Mouse (Mus musculus) brain, embryonic 14.5 days (tissue): ENCODE measurements around the gene Ppp2r5e. TPM values are rescaled to one million over a fixed set of nuclear protein-coding genes. Genes with fewer than 3 reads are reported as not detected.

Experiments used
- DNase-seq: peaks from one replicate; pipeline ENCODE4 v3.0.0-alpha.2; 2011; ENCODE audit warnings: low read depth
- CTCF ChIP-seq: fragments of 200-500 bp; IDR thresholded peaks from 2 replicates; pipeline ENCODE4 v1.5.1; 2012; ENCODE audit warnings: inconsistent platforms, mild to moderate bottlenecking, moderate library complexity, borderline replicate concordance; ENCODE audit not compliant: insufficient read depth, insufficient read length; ENCODE audit errors: extremely low read depth
- POLR2A ChIP-seq: fragments of 200-500 bp; IDR thresholded peaks from 2 replicates; pipeline ENCODE4 v1.6.1; 2012; ENCODE audit warnings: mild to moderate bottlenecking, inconsistent platforms, borderline replicate concordance; ENCODE audit not compliant: poor library complexity, insufficient read depth, insufficient read length, severe bottlenecking; ENCODE audit errors: extremely low read depth
- polyA plus RNA-seq: library from polyadenylated mRNA; depleted of rRNA; stranded (reverse); fragments of >200 nt; gene quantifications from 2 replicates; pipeline ENCODE4 v1.2.3, GENCODE M21; 2012

Ppp2r5e gene
- polyA plus RNA-seq, 1 experiment, result 48.3 TPM

DNA sequence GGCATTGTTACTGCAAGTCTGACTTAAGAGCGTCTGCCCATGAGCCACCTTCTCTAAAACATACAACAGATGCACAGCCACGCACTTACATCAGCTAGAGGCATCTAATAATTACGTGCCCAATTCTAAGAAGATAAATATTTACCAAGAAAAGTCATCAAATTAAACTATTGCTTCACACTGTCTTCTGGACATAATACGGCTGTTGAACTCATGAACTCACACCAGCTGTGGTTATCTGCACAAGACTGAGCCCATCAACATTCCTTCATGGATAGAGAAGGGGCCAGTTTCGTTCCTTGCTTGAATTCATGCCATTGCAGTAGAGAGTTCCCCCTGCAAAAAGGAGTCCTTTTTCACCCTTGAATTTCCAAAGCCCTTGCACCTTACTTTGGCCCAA lies 28.3 kb downstream of the Ppp2r5e start:
- DNase-seq, result no peak
- TF ChIP-seq CTCF, result no peak
- no peak for TF ChIP-seq POLR2A

- TF ChIP-seq CTCF (no peak), POLR2A (no peak)
- no peak for DNase-seq
These were observed 30.3 kb downstream of the Ppp2r5e start for GRCm38 (mm10) chr12:75565756-75566155.

- TF ChIP-seq POLR2A (no peak), CTCF (no peak)
- no peak for DNase-seq
These were observed 31.5 kb downstream of the Ppp2r5e start for GRCm38 (mm10) chr12:75564498-75564897.

GRCm38 (mm10) chr12:75562996-75563618 lies 32.9 kb downstream of the Ppp2r5e start:
- no peak for DNase-seq
- TF ChIP-seq CTCF (no peak), POLR2A (no peak)

DNA sequence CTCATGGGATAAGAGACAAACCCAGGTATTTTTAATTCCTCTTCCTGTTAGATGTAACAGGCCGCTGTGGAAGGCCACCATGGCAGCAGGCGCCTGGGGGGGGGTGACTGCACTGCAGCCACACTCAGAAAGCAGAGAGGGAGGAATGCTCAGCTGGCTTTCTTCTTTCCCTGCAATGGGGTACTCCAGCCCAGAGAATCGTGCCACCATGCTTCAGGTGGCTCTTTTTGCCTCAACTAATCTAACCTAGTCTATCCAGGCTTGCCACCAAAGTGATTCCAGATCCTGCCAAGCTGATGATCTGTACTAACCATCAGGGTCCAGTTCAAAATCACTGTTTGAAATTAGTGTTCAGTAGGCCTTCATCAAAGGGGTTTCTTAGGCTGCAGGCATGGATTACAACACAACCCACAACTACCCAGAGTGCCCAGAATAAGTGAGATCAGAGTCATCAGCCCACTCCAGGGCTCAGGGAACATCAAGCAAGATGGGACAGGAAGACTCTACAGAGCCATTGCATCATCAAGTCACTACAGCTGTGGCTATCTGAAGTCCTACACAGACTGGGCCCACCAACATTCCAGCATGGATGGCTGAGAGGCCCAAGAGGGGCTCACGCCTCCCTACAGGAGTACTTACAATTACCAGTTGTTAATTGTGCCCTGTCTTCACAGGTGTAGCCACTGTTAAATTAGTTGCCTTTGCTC lies 35.2 kb downstream of the Ppp2r5e start:
- no peak for DNase-seq

DNA sequence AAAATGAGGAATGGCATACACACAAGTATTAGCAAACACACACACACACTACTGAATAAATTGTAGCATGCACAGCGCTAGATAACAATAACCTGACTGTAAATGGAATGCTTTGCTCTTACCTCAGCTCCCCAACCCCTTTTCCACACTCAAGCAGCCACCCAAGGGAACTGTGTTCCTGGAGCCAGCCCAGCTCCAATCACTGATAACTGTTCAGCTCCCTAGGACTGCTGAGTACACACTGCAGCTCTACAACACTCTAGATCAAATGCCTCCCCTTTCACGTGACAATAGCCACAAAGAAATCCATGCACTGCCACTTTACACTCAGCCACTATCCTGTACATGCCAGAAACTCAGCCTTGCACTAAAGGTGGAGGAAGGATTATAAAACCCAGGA lies 36.8 kb downstream of the Ppp2r5e start:
- TF ChIP-seq POLR2A (no peak), CTCF (no peak)
- peak; percentile 26 for DNase-seq

More for the DNA sequence above, 35.2 kb downstream of the Ppp2r5e start:
- TF ChIP-seq CTCF, result no peak
- no peak for TF ChIP-seq POLR2A

DNA sequence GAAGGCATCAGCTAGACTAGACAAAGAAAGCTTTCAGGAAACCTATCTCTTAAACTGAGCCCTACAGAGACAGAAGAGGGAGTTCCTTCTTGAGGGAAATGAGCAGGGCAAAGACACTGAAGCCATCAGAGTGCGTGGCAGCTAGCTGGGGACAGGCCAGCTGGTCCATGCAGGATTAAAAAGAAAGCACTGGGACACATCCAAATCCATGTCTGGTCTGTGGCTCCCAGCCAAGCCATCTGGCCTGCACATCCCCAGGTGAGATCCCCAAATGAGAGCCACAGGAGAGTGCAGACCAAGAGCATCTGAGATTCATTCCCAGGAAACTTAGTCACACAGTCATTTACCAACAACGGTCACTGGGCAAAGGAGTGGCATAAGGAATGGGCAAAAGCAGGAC lies 38.2 kb downstream of the Ppp2r5e start:
- TF ChIP-seq POLR2A (no peak), CTCF (no peak)
- DNase-seq, result peak; percentile 78

DNA sequence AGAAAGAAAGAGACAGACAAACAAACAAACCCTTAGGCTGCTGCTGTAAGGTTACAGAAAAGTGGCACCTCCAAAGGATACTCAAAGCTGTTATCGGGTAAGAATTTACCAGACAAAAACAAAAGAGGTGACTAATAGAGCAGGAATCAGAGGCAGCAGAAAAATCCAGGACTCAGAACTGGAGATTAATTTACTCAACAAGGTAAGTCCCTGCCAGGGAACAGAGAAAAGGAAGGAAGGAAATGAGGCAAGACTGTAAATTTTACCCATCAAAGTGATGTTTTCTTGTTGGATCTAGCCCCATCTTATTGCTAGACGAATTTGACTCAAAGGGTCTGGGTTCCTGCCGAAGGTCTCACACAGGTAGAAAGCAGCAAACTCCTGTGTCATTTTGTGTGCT lies 41.0 kb downstream of the Ppp2r5e start:
- no peak for TF ChIP-seq CTCF
- TF ChIP-seq POLR2A, result no peak
- no peak for DNase-seq

DNA sequence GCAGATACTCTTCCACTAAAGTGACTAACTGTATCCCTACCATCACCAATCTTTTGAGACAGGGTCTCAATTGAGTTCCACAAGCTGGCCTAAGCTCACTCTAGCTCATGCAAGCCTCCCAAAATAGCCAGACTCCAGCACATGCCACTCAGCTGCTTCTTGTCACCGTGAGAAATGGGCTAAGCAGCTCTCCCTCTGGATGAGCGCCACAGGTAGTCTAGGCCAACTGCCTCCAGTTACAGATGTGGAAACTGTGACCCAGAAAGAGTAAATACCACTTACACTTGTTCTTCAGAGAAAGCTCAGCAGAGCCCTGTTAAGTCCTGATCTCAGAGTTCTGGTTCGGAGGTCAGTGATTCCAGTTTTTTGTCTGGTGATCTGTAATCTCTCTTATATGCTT lies 43.7 kb downstream of the Ppp2r5e start:
- TF ChIP-seq CTCF (no peak), POLR2A (no peak)
- DNase-seq, result no peak

GRCm38 (mm10) chr12:75551671-75552070 lies 44.4 kb downstream of the Ppp2r5e start:
- TF ChIP-seq POLR2A, result no peak
- DNase-seq, result no peak

GRCm38 (mm10) chr12:75548999-75549398 lies 47.0 kb downstream of the Ppp2r5e start:
- DNase-seq, result no peak

GRCm38 (mm10) chr12:75547174-75547573 lies 48.9 kb downstream of the Ppp2r5e start:
- TF ChIP-seq POLR2A (no peak), CTCF (no peak)
- no peak for DNase-seq

More at GRCm38 (mm10) chr12:75548999-75549398, 47.0 kb downstream of the Ppp2r5e start:
- no peak for TF ChIP-seq POLR2A
- no peak for TF ChIP-seq CTCF

- DNase-seq, result no peak
- TF ChIP-seq POLR2A, result no peak
- TF ChIP-seq CTCF, result no peak
These were observed 49.8 kb downstream of the Ppp2r5e start for GRCm38 (mm10) chr12:75546241-75546640.

DNA sequence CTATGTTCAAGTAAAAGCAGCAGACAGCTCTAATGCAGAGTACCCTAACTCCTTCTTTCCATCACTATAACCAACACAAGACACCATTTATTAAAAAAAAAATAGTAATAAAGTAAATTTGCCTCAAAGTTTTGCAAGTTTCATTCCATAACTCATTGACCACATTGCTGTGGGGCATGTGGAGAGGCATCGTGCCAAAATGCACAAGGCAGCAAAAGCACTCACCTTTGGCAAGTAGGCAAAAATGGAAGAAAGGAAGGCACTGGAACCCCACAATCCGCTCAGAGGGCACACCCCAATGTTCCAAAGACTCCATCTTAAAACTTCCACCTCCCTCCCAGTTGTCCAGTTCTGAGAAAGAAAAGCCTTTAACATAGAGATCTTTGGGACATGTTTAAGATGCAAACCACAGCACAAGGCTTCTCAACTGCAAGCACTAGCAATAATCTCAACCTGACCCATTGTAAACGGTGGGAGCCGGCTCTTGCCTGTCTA lies 50.6 kb downstream of the Ppp2r5e start:
- TF ChIP-seq CTCF (no peak), POLR2A (no peak)
- DNase-seq, result no peak
